Mouse (Mus musculus) hindbrain, embryonic 15.5 days (tissue): ENCODE data around the gene 1700037H04Rik. TPM values are rescaled to one million over a fixed set of nuclear protein-coding genes. Genes with fewer than 3 reads are reported as not detected.

ENCODE experiments used
- ATAC-seq: fragments of 200-750 bp; cut with Nextera tagmentation; 2 replicates; pipeline ENCODE4 v1.8.0; 2017; ENCODE audit warnings: low read depth, moderate number of reproducible peaks, moderate TSS enrichment; ENCODE audit not compliant: low FRiP score
- H3K27ac ChIP-seq: fragments of 300-500 bp; sonication (generic); replicated peaks from 2 replicates; pipeline ENCODE4 v1.5.1; 2015; ENCODE audit warnings: mild to moderate bottlenecking, inconsistent platforms
- H3K27me3 ChIP-seq: fragments of 300-500 bp; sonication (generic); 2 replicates; pipeline ENCODE4 v1.6.1; 2015; ENCODE audit warnings: control low read depth, inconsistent platforms
- H3K36me3 ChIP-seq: fragments of 300-500 bp; sonication (generic); 2 replicates; pipeline ENCODE4 v1.6.1; 2015; ENCODE audit warnings: control low read depth, inconsistent platforms
- H3K4me1 ChIP-seq: fragments of 300-500 bp; sonication (generic); replicated peaks from 2 replicates; pipeline ENCODE4 v1.6.1; 2015; ENCODE audit warnings: control low read depth, inconsistent platforms
- H3K4me2 ChIP-seq: fragments of 300-500 bp; sonication (generic); 2 replicates; pipeline ENCODE4 v1.6.1; 2015; ENCODE audit warnings: moderate library complexity, mild to moderate bottlenecking, inconsistent platforms
- H3K4me3 ChIP-seq: fragments of 300-500 bp; sonication (generic); 2 replicates; pipeline ENCODE4 v1.5.1; 2015; ENCODE audit warnings: mild to moderate bottlenecking, inconsistent platforms
- H3K9ac ChIP-seq: fragments of 300-500 bp; sonication (generic); 2 replicates; pipeline ENCODE4 v1.6.1; 2015; ENCODE audit warnings: inconsistent platforms
- H3K9me3 ChIP-seq: fragments of 300-500 bp; sonication (generic); 2 replicates; pipeline ENCODE4 v1.6.1; 2016; ENCODE audit warnings: control low read depth, inconsistent platforms
- WGBS: fragments of 180-500 bp; shearing (Covaris S2); methylation state at CpG from one replicate; pipeline ENCODE4 v1.1.7; 2015; 5-methylcytosine and 5-hydroxymethylcytosine counted together
- polyA plus RNA-seq: library from polyadenylated mRNA; unstranded; fragments of >200 nt; fragmentation: Nextera tagmentation; extraction: Ambion mirVana; gene quantifications from 2 replicates; pipeline ENCODE4 v1.2.1, GENCODE M21; 2015

The 1700037H04Rik gene
- polyA plus RNA-seq, 1 experiment from 2014 or later: 90.9 TPM

GRCm38 (mm10) chr2:131132111-131132888, 27.6 kb downstream of the 1700037H04Rik start:
- Histone ChIP-seq H3K4me2 (no peak overlapping the region), H3K27ac (no peak overlapping the region), H3K36me3 (no peaks in the 10 kb centered on the region), H3K4me1 (peaks cover 4% of the 10 kb centered on the region), H3K9ac (no peak overlapping the region), H3K27me3 (no peaks in the 10 kb centered on the region), H3K9me3 (no peaks in the 10 kb centered on the region), H3K4me3 (no peak overlapping the region)
- 86% methylated on average over 10 of the region's 10 CpGs for WGBS
- ATAC-seq: no peak

- 88% methylated on average over 2 of the region's 2 CpGs for WGBS
- Histone ChIP-seq H3K27me3 (no peaks in the 10 kb centered on the region), H3K36me3 (no peaks in the 10 kb centered on the region), H3K27ac (no peak overlapping the region), H3K4me2 (no peak overlapping the region), H3K9me3 (no peaks in the 10 kb centered on the region), H3K4me1 (peaks cover 14% of the 10 kb centered on the region), H3K9ac (no peak overlapping the region), H3K4me3 (no peak overlapping the region)
- no peak for ATAC-seq
Measured at GRCm38 (mm10) chr2:131130849-131131248, 29.0 kb downstream of the 1700037H04Rik start.

GRCm38 (mm10) chr2:131129836-131130235, 30.0 kb downstream of the 1700037H04Rik start:
- Histone ChIP-seq H3K4me1 (peaks cover 14% of the 10 kb centered on the region), H3K4me2 (no peak overlapping the region), H3K27me3 (no peaks in the 10 kb centered on the region), H3K27ac (no peak overlapping the region), H3K4me3 (no peak overlapping the region), H3K9ac (no peak overlapping the region), H3K36me3 (no peaks in the 10 kb centered on the region), H3K9me3 (no peaks in the 10 kb centered on the region)
- no peak for ATAC-seq
- 75% methylated on average over 5 of the region's 5 CpGs for WGBS

GRCm38 (mm10) chr2:131128636-131129157, 31.2 kb downstream of the 1700037H04Rik start:
- Histone ChIP-seq H3K9ac (no peak overlapping the region), H3K36me3 (no peaks in the 10 kb centered on the region), H3K4me3 (no peak overlapping the region), H3K9me3 (no peaks in the 10 kb centered on the region), H3K4me2 (peak overlapping the region; percentile 19; the same call in 1 of the 2 replicates), H3K27me3 (no peaks in the 10 kb centered on the region), H3K27ac (no peak overlapping the region), H3K4me1 (peaks cover 14% of the 10 kb centered on the region)
- WGBS: 86% methylated on average over 3 of the region's 3 CpGs
- ATAC-seq: no peak

GRCm38 (mm10) chr2:131128211-131128610, 31.7 kb downstream of the 1700037H04Rik start:
- H3K27me3 ChIP-seq: no peaks in the 10 kb centered on the region
- 89% methylated on average over 5 of the region's 5 CpGs for WGBS
- H3K9me3 ChIP-seq: no peaks in the 10 kb centered on the region
- no peak for ATAC-seq
- peak overlapping the region; percentile 70 for H3K4me2 ChIP-seq
- H3K4me1 ChIP-seq: peaks cover 14% of the 10 kb centered on the region
- 0 out of 2 replicates have a peak overlapping the region, but pooled peaks have one; percentile 35 for H3K4me3 ChIP-seq
- no peaks in the 10 kb centered on the region for H3K36me3 ChIP-seq
- H3K27ac ChIP-seq: no peak overlapping the region
- H3K9ac ChIP-seq: no peak overlapping the region

GRCm38 (mm10) chr2:131127161-131127730, 32.6 kb downstream of the 1700037H04Rik start, which contains the start of gene Hspa12b:
Gene Hspa12b, plus strand, starts transcription at chr2:131127280.
- ATAC-seq: peak; percentile 74
- Histone ChIP-seq H3K9ac (peak within 1 kb of the TSS; percentile 42), H3K9me3 (no peaks in the 10 kb centered on the region), H3K4me3 (peak within 1 kb of the TSS; percentile 35), H3K27ac (no peak within 1 kb of the TSS), H3K4me2 (peak within 1 kb of the TSS; percentile 70), H3K4me1 (peaks cover 14% of the 10 kb centered on the region), H3K36me3 (no peaks in the 10 kb centered on the region), H3K27me3 (no peaks in the 10 kb centered on the region)
- 2% methylated on average over 26 of the region's 28 CpGs for WGBS

- no peak overlapping the region for H3K4me3 ChIP-seq
- no peaks in the 10 kb centered on the region for H3K27me3 ChIP-seq
- no peaks in the 10 kb centered on the region for H3K36me3 ChIP-seq
- no peak overlapping the region for H3K9ac ChIP-seq
- H3K4me1 ChIP-seq: peaks cover 14% of the 10 kb centered on the region
- H3K27ac ChIP-seq: no peak overlapping the region
- peak overlapping the region; percentile 70; the same call in 1 of the 2 replicates for H3K4me2 ChIP-seq
- no peak for ATAC-seq
- 39% methylated on average over 9 of the region's 9 CpGs for WGBS
- no peaks in the 10 kb centered on the region for H3K9me3 ChIP-seq
Measured at GRCm38 (mm10) chr2:131125964-131126815, 33.7 kb downstream of the 1700037H04Rik start.

GRCm38 (mm10) chr2:131125157-131125963, 34.5 kb downstream of the 1700037H04Rik start:
- 91% methylated on average over 9 of the region's 9 CpGs for WGBS
- Histone ChIP-seq H3K27ac (no peak overlapping the region), H3K4me3 (no peak overlapping the region), H3K36me3 (no peaks in the 10 kb centered on the region), H3K9me3 (no peaks in the 10 kb centered on the region), H3K27me3 (no peaks in the 10 kb centered on the region), H3K4me2 (no peak overlapping the region), H3K4me1 (peaks cover 14% of the 10 kb centered on the region), H3K9ac (no peak overlapping the region)
- no peak for ATAC-seq

GRCm38 (mm10) chr2:131124166-131124565, 35.7 kb downstream of the 1700037H04Rik start:
- Histone ChIP-seq H3K9me3 (no peaks in the 10 kb centered on the region), H3K4me2 (no peak overlapping the region), H3K27ac (no peak overlapping the region), H3K9ac (no peak overlapping the region), H3K36me3 (no peaks in the 10 kb centered on the region), H3K27me3 (no peaks in the 10 kb centered on the region), H3K4me3 (no peak overlapping the region), H3K4me1 (peaks cover 14% of the 10 kb centered on the region)
- WGBS: 87% methylated on average over 3 of the region's 3 CpGs
- no peak for ATAC-seq

GRCm38 (mm10) chr2:131118968-131119574, 40.8 kb downstream of the 1700037H04Rik start:
- Histone ChIP-seq H3K36me3 (no peaks in the 10 kb centered on the region), H3K9ac (no peak overlapping the region), H3K4me1 (no peaks in the 10 kb centered on the region), H3K27ac (no peak overlapping the region), H3K27me3 (no peaks in the 10 kb centered on the region), H3K9me3 (no peaks in the 10 kb centered on the region), H3K4me2 (no peak overlapping the region), H3K4me3 (no peak overlapping the region)
- 81% methylated on average over 1 of the region's 2 CpGs for WGBS
- no peak for ATAC-seq

GRCm38 (mm10) chr2:131105989-131106388, 53.9 kb downstream of the 1700037H04Rik start:
- Histone ChIP-seq H3K9me3 (no peaks in the 10 kb centered on the region), H3K27ac (no peak overlapping the region), H3K9ac (no peak overlapping the region), H3K4me3 (no peak overlapping the region), H3K27me3 (no peaks in the 10 kb centered on the region), H3K36me3 (no peaks in the 10 kb centered on the region), H3K4me2 (no peak overlapping the region), H3K4me1 (no peaks in the 10 kb centered on the region)
- no peak for ATAC-seq
- WGBS: 94% methylated on average over 5 of the region's 5 CpGs
